Mouse (Mus musculus): ENCODE results near the gene Tmtc4. TPM values are rescaled to one million over a fixed set of nuclear protein-coding genes. Genes with fewer than 3 reads are reported as not detected.

Tmtc4 gene
- polyA plus RNA-seq, 1 experiment from 2014 or later: 6.2 TPM

- H3K9me3 ChIP-seq (ENCODE audit: low read length): no peaks in the 10 kb centered on the region
- H3K4me2 ChIP-seq (replicated peaks; ENCODE audit: low read depth, low read length): no peak overlapping the region
- H3K27ac ChIP-seq (ENCODE audit: low read length): no peak overlapping the region
- no peak for TF ChIP-seq CTCF (IDR thresholded peaks at IDR 0.05)
- TF ChIP-seq EP300 (IDR thresholded peaks at IDR 0.05): no peak
- H3K27me3 ChIP-seq (replicated peaks; ENCODE audit: insufficient read depth, low read length): no peaks in the 10 kb centered on the region
- H3K36me3 ChIP-seq (ENCODE audit: insufficient read depth, low read length): no peaks in the 10 kb centered on the region
- WGBS: 86% methylated on average over 7 of the region's 7 CpGs
- DNase-seq (ENCODE audit: low spot score) (no peak), ATAC-seq (no peak)
- H3K9ac ChIP-seq (replicated peaks; ENCODE audit: low read depth): no peak overlapping the region
- no peak overlapping the region for H3K4me3 ChIP-seq (ENCODE audit: low read depth, low read length)
- H3K4me1 ChIP-seq (ENCODE audit: insufficient read depth, low read depth, low read length): no peaks in the 10 kb centered on the region
Measured at GRCm38 (mm10) chr14:122882795-122883409, 100.9 kb downstream of the Tmtc4 start.

DNA sequence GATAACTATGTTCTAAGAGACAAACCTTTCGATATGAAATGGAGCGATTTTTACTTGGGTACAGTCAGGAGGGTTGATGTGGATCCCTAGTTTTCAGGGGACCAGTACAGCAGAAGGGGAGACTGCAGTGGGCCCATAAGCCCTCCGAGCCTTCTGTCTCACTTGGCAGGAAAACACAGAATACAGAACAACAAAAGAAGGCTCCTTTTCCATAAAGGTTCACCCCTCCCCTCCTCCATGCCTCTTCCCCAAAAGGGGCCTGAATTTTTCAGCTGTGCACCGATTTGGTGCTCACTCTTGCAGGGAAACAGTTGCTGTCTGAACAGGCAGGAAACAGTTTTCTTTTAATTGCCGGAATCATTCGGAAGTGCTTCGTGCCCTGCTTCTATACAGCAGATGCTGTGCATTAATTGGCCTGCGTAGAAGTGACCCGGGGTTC is 101.6 kb downstream of the Tmtc4 start:
- Histone ChIP-seq H3K4me2 (replicated peaks; ENCODE audit: low read depth, low read length) (no peak overlapping the region), H3K27me3 (replicated peaks; ENCODE audit: insufficient read depth, low read length) (no peaks in the 10 kb centered on the region), H3K4me1 (ENCODE audit: insufficient read depth, low read depth, low read length) (no peaks in the 10 kb centered on the region), H3K9ac (replicated peaks; ENCODE audit: low read depth) (no peak overlapping the region), H3K4me3 (ENCODE audit: low read depth, low read length) (no peak overlapping the region), H3K36me3 (ENCODE audit: insufficient read depth, low read length) (no peaks in the 10 kb centered on the region), H3K9me3 (ENCODE audit: low read length) (no peaks in the 10 kb centered on the region), H3K27ac (ENCODE audit: low read length) (no peak overlapping the region)
- ATAC-seq (no peak), DNase-seq (ENCODE audit: low spot score) (no peak)
- 79% methylated on average over 9 of the region's 9 CpGs for WGBS
- TF ChIP-seq EP300 (IDR thresholded peaks at IDR 0.05) (no peak), CTCF (IDR thresholded peaks at IDR 0.05) (no peak)

DNA sequence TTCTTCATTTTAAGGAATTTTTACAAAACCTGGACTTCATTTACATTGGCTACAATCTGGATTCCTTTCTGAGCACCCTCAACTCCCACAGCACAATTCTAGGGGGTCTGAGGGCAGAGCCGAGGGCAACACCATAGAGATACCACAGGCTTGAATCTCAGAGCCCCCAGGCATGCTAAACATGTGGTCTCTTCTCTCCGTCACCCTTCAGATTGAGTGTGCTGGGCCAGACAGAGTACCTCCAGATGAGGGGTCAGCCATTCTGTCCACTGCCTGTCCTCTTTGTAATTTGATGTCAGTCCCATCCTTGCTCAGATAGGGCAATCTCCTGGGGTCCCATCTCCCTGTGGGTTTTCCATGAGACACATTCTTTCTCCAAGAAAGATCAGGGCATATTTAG is 102.1 kb downstream of the Tmtc4 start:
- Histone ChIP-seq H3K4me1 (ENCODE audit: insufficient read depth, low read depth, low read length) (no peaks in the 10 kb centered on the region), H3K9me3 (ENCODE audit: low read length) (no peaks in the 10 kb centered on the region), H3K4me2 (replicated peaks; ENCODE audit: low read depth, low read length) (no peak overlapping the region), H3K4me3 (ENCODE audit: low read depth, low read length) (no peak overlapping the region), H3K27ac (ENCODE audit: low read length) (no peak overlapping the region), H3K27me3 (replicated peaks; ENCODE audit: insufficient read depth, low read length) (no peaks in the 10 kb centered on the region), H3K36me3 (ENCODE audit: insufficient read depth, low read length) (no peaks in the 10 kb centered on the region), H3K9ac (replicated peaks; ENCODE audit: low read depth) (no peak overlapping the region)
- ATAC-seq: no peak
- WGBS: 73% methylated on average over 2 of the region's 2 CpGs
- TF ChIP-seq EP300 (IDR thresholded peaks at IDR 0.05): no peak
- no peak for TF ChIP-seq CTCF (IDR thresholded peaks at IDR 0.05)
- no peak for DNase-seq (ENCODE audit: low spot score)

GRCm38 (mm10) chr14:122880291-122880690 is 103.5 kb downstream of the Tmtc4 start:
- 81% methylated on average over 7 of the region's 7 CpGs for WGBS
- TF ChIP-seq CTCF (IDR thresholded peaks at IDR 0.05) (no peak), EP300 (IDR thresholded peaks at IDR 0.05) (no peak)
- Histone ChIP-seq H3K36me3 (ENCODE audit: insufficient read depth, low read length) (no peaks in the 10 kb centered on the region), H3K9me3 (ENCODE audit: low read length) (no peaks in the 10 kb centered on the region), H3K4me3 (ENCODE audit: low read depth, low read length) (no peak overlapping the region), H3K27me3 (replicated peaks; ENCODE audit: insufficient read depth, low read length) (no peaks in the 10 kb centered on the region), H3K27ac (ENCODE audit: low read length) (no peak overlapping the region), H3K9ac (replicated peaks; ENCODE audit: low read depth) (no peak overlapping the region), H3K4me2 (replicated peaks; ENCODE audit: low read depth, low read length) (no peak overlapping the region), H3K4me1 (ENCODE audit: insufficient read depth, low read depth, low read length) (no peaks in the 10 kb centered on the region)
- DNase-seq (ENCODE audit: low spot score) (no peak), ATAC-seq (no peak)

GRCm38 (mm10) chr14:122877787-122878186 is 106.0 kb downstream of the Tmtc4 start:
- Histone ChIP-seq H3K27ac (ENCODE audit: low read length) (no peak overlapping the region), H3K4me2 (replicated peaks; ENCODE audit: low read depth, low read length) (no peak overlapping the region), H3K9me3 (ENCODE audit: low read length) (no peaks in the 10 kb centered on the region), H3K4me3 (ENCODE audit: low read depth, low read length) (no peak overlapping the region), H3K27me3 (replicated peaks; ENCODE audit: insufficient read depth, low read length) (no peaks in the 10 kb centered on the region), H3K36me3 (ENCODE audit: insufficient read depth, low read length) (no peaks in the 10 kb centered on the region), H3K9ac (replicated peaks; ENCODE audit: low read depth) (no peak overlapping the region), H3K4me1 (ENCODE audit: insufficient read depth, low read depth, low read length) (no peaks in the 10 kb centered on the region)
- ATAC-seq (no peak), DNase-seq (ENCODE audit: low spot score) (no peak)
- TF ChIP-seq CTCF (IDR thresholded peaks at IDR 0.05) (no peak), EP300 (IDR thresholded peaks at IDR 0.05) (no peak)
- WGBS: 77% methylated on average over 3 of the region's 3 CpGs

DNA sequence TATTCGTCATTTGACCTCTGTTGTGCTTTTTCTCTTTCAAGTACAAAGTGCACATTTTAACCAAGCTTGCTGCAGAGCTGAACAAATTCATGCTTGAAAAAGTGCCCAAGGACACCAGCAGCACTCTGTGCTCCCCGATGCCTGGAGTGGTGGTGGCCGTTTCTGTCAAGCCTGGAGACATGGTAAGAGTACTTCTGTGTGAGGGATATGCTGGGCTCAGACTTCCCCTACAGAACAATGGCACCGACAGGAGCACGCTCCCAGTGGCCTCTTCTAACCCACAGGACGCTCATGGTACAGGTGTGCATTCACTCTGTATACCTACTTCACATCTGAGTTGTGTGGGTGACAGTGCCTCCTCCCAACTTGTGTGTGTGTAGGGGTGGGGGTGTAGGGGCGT is 107.1 kb downstream of the Tmtc4 start:
- Histone ChIP-seq H3K4me2 (replicated peaks; ENCODE audit: low read depth, low read length) (no peak overlapping the region), H3K9me3 (ENCODE audit: low read length) (no peaks in the 10 kb centered on the region), H3K9ac (replicated peaks; ENCODE audit: low read depth) (no peak overlapping the region), H3K4me1 (ENCODE audit: insufficient read depth, low read depth, low read length) (no peaks in the 10 kb centered on the region), H3K27me3 (replicated peaks; ENCODE audit: insufficient read depth, low read length) (no peaks in the 10 kb centered on the region), H3K4me3 (ENCODE audit: low read depth, low read length) (no peak overlapping the region), H3K36me3 (ENCODE audit: insufficient read depth, low read length) (no peaks in the 10 kb centered on the region), H3K27ac (ENCODE audit: low read length) (no peak overlapping the region)
- no peak for DNase-seq (ENCODE audit: low spot score)
- ATAC-seq: no peak
- no peak for TF ChIP-seq CTCF (IDR thresholded peaks at IDR 0.05)
- no peak for TF ChIP-seq EP300 (IDR thresholded peaks at IDR 0.05)
- WGBS: 70% methylated on average over 7 of the region's 7 CpGs

GRCm38 (mm10) chr14:122876163-122876562 is 107.7 kb downstream of the Tmtc4 start:
- Histone ChIP-seq H3K4me1 (ENCODE audit: insufficient read depth, low read depth, low read length) (no peaks in the 10 kb centered on the region), H3K27me3 (replicated peaks; ENCODE audit: insufficient read depth, low read length) (no peaks in the 10 kb centered on the region), H3K4me3 (ENCODE audit: low read depth, low read length) (no peak overlapping the region), H3K4me2 (replicated peaks; ENCODE audit: low read depth, low read length) (no peak overlapping the region), H3K9me3 (ENCODE audit: low read length) (no peaks in the 10 kb centered on the region), H3K27ac (ENCODE audit: low read length) (no peak overlapping the region), H3K9ac (replicated peaks; ENCODE audit: low read depth) (no peak overlapping the region), H3K36me3 (ENCODE audit: insufficient read depth, low read length) (no peaks in the 10 kb centered on the region)
- peak; percentile 85 for ATAC-seq
- DNase-seq (ENCODE audit: low spot score): peak; percentile 85
- TF ChIP-seq EP300 (IDR thresholded peaks at IDR 0.05): no peak
- TF ChIP-seq CTCF (IDR thresholded peaks at IDR 0.05): peak; percentile 97
- 1% methylated on average over 6 of the region's 6 CpGs for WGBS

All from lung, postnatal 0 days (tissue).